Mouse (Mus musculus): ENCODE results near the gene Bnc2. TPM values are rescaled to one million over a fixed set of nuclear protein-coding genes. Genes with fewer than 3 reads are reported as not detected.

Bnc2 gene
- polyA plus RNA-seq, 1 experiment, result 0.88 TPM

DNA sequence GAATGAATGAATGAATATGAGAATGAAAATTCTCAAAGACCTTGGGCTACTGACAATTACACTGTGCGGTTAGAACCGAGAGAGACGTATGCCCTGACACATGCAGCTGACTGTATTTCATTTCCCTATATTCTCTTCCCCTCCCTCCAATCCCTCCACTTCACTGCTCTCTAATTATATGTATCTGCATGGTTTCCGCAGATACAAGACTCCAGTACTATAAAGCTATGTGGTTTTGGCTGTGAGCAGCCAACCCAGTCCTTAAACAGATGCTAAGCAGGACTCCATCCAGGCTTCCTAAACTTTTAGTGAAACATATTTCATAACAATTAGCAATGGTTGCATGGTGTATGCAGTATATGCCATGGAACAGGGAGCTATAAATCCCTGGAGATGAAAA lies 344.6 kb downstream of the Bnc2 start:
- Histone ChIP-seq H3K4me1 (ENCODE audit: control insufficient read depth, insufficient read depth, insufficient read length) (no peaks in the 10 kb centered on the region), H3K4me3 (ENCODE audit: extremely low read depth, insufficient read depth, insufficient read length) (no peak overlapping the region), H3K27me3 (ENCODE audit: control insufficient read depth, insufficient read depth, low read length) (no peaks in the 10 kb centered on the region), H3K36me3 (ENCODE audit: control insufficient read depth, insufficient read depth, low read length) (no peaks in the 10 kb centered on the region), H3K27ac (ENCODE audit: insufficient read depth, low read length) (no peak overlapping the region)
- WGBS, result 91% methylated on average over 4 of the region's 4 CpGs
- TF ChIP-seq CTCF (IDR thresholded peaks at IDR 0.05; ENCODE audit: extremely low read depth, insufficient read depth, insufficient read length, insufficient replicate concordance) (no peak), POLR2A (IDR thresholded peaks at IDR 0.05; ENCODE audit: low read depth, low read length) (no peak)
- no peak for DNase-seq (ENCODE audit: low read depth in 1 of 2, low spot score in 2 of 2)

DNA sequence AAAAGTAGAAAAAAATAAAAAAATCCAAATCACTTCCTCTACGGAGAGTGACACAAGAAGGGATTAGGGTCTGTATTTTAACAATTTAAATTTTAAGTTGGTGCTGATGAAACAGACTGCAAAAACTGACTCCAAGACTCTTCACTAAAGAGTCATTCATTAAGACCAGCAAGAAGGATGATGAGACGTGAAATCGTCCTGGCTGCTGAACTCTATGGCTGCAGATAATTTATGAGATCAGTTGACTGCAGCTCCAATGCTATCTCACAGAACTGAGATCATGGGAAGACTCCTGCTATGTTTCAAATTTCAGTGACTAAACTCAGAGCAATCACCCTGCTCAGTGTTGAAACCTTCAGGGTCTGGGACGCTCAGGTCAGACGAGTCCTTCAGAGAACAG lies 345.4 kb downstream of the Bnc2 start:
- H3K4me3 ChIP-seq (ENCODE audit: extremely low read depth, insufficient read depth, insufficient read length), result no peak overlapping the region
- no peaks in the 10 kb centered on the region for H3K36me3 ChIP-seq (ENCODE audit: control insufficient read depth, insufficient read depth, low read length)
- no peaks in the 10 kb centered on the region for H3K4me1 ChIP-seq (ENCODE audit: control insufficient read depth, insufficient read depth, insufficient read length)
- H3K27ac ChIP-seq (ENCODE audit: insufficient read depth, low read length), result no peak overlapping the region
- no peak for DNase-seq (ENCODE audit: low read depth in 1 of 2, low spot score in 2 of 2)
- 86% methylated on average over 5 of the region's 5 CpGs for WGBS
- TF ChIP-seq POLR2A (IDR thresholded peaks at IDR 0.05; ENCODE audit: low read depth, low read length), result no peak
- no peak for TF ChIP-seq CTCF (IDR thresholded peaks at IDR 0.05; ENCODE audit: extremely low read depth, insufficient read depth, insufficient read length, insufficient replicate concordance)
- H3K27me3 ChIP-seq (ENCODE audit: control insufficient read depth, insufficient read depth, low read length), result no peaks in the 10 kb centered on the region

DNA sequence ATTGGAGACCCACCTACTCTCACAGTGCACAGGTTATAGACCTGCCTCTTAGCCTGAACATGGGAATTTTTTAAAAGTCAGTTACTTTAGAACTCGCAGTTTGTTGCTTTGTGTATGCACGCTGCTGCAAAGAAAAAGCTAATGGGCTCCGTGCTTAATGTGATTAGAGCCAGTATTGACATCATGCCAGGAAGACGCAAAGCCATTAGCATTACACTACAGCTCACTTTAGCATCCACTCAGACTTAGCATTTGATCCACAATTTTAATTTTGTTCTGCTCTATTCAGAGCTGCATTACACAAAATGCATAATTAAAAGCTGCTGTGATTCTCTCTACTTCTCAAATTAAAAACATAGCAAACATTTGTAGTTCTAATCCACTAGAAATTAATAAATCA lies 350.7 kb downstream of the Bnc2 start:
- no peaks in the 10 kb centered on the region for H3K36me3 ChIP-seq (ENCODE audit: control insufficient read depth, insufficient read depth, low read length)
- WGBS, result 85% methylated on average over 4 of the region's 4 CpGs
- H3K27me3 ChIP-seq (ENCODE audit: control insufficient read depth, insufficient read depth, low read length), result no peaks in the 10 kb centered on the region
- H3K4me1 ChIP-seq (ENCODE audit: control insufficient read depth, insufficient read depth, insufficient read length), result no peaks in the 10 kb centered on the region
- no peak overlapping the region for H3K4me3 ChIP-seq (ENCODE audit: extremely low read depth, insufficient read depth, insufficient read length)
- no peak for DNase-seq (ENCODE audit: low read depth in 1 of 2, low spot score in 2 of 2)
- TF ChIP-seq POLR2A (IDR thresholded peaks at IDR 0.05; ENCODE audit: low read depth, low read length), result no peak
- TF ChIP-seq CTCF (IDR thresholded peaks at IDR 0.05; ENCODE audit: extremely low read depth, insufficient read depth, insufficient read length, insufficient replicate concordance), result no peak
- H3K27ac ChIP-seq (ENCODE audit: insufficient read depth, low read length), result no peak overlapping the region

DNA sequence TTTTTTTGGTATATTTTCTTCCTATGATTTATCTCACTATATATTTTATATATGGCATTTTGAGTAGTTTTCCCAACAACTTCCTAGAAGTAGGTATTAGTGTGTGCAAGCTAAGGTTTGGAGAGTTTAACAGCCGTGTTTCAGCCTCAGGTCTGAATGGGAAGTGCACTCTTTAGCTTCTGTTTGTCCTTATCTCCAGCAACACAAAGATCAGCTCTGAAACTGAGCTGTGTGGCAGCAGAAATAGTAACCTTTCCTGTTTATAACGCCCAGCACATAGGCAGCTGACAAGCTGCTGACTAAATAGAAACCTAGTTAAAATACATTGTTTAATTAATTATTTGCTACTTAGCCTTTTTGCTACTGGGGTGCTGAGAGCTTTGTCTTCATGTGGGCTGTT lies 353.5 kb downstream of the Bnc2 start:
- no peaks in the 10 kb centered on the region for H3K36me3 ChIP-seq (ENCODE audit: control insufficient read depth, insufficient read depth, low read length)
- no peak overlapping the region for H3K4me3 ChIP-seq (ENCODE audit: extremely low read depth, insufficient read depth, insufficient read length)
- no peak for DNase-seq (ENCODE audit: low read depth in 1 of 2, low spot score in 2 of 2)
- 43% methylated on average over 2 of the region's 2 CpGs for WGBS
- H3K27me3 ChIP-seq (ENCODE audit: control insufficient read depth, insufficient read depth, low read length), result no peaks in the 10 kb centered on the region
- no peaks in the 10 kb centered on the region for H3K4me1 ChIP-seq (ENCODE audit: control insufficient read depth, insufficient read depth, insufficient read length)
- TF ChIP-seq CTCF (IDR thresholded peaks at IDR 0.05; ENCODE audit: extremely low read depth, insufficient read depth, insufficient read length, insufficient replicate concordance) (no peak), POLR2A (IDR thresholded peaks at IDR 0.05; ENCODE audit: low read depth, low read length) (no peak)
- no peak overlapping the region for H3K27ac ChIP-seq (ENCODE audit: insufficient read depth, low read length)

DNA sequence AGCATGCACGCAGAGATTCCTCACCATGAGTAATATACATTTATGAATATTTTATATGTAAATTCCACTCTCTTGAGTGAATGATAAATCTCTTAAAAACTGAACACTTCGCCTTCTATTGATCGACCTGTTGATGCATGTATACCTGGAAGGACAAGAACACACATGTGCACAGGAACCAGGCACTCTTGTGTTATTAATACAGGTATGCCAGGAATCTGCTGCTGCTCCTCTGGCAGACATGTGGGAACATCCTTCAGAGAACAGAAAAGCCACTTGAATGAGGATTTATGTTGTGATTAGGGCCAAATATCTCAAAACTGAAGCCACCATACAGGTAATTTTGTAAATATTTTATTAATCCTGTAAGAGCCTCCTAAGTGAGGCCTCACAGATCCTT lies 357.7 kb downstream of the Bnc2 start:
- TF ChIP-seq CTCF (IDR thresholded peaks at IDR 0.05; ENCODE audit: extremely low read depth, insufficient read depth, insufficient read length, insufficient replicate concordance), result no peak
- no peak for TF ChIP-seq POLR2A (IDR thresholded peaks at IDR 0.05; ENCODE audit: low read depth, low read length)
- 89% methylated on average over 3 of the region's 3 CpGs for WGBS
- no peaks in the 10 kb centered on the region for H3K36me3 ChIP-seq (ENCODE audit: control insufficient read depth, insufficient read depth, low read length)

DNA sequence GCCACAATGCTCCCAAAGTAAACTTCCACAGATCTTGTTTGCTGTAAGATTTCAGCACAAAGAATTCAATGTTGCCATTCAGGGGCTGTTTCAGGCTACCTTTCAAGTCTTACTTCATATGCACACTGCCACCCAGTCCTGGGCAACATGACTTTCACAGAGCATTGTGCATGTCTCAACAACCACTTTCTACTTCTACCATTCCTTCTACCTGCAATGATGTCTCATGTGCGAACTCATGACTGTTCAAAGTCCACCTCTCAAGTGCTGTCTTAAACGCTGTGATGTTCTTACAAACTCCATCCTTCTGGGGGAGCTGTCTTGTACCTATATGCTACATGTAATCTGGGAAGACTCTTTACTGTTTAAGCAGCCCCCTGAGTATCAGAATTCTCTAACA lies 363.7 kb downstream of the Bnc2 start:
- WGBS, result 85% methylated on average over 2 of the region's 2 CpGs
- Histone ChIP-seq H3K36me3 (ENCODE audit: control insufficient read depth, insufficient read depth, low read length) (no peaks in the 10 kb centered on the region), H3K4me3 (ENCODE audit: extremely low read depth, insufficient read depth, insufficient read length) (no peak overlapping the region), H3K27ac (ENCODE audit: insufficient read depth, low read length) (no peak overlapping the region), H3K4me1 (ENCODE audit: control insufficient read depth, insufficient read depth, insufficient read length) (no peaks in the 10 kb centered on the region), H3K27me3 (ENCODE audit: control insufficient read depth, insufficient read depth, low read length) (no peaks in the 10 kb centered on the region)
- no peak for DNase-seq (ENCODE audit: low read depth in 1 of 2, low spot score in 2 of 2)
- TF ChIP-seq POLR2A (IDR thresholded peaks at IDR 0.05; ENCODE audit: low read depth, low read length) (no peak), CTCF (IDR thresholded peaks at IDR 0.05; ENCODE audit: extremely low read depth, insufficient read depth, insufficient read length, insufficient replicate concordance) (no peak)

More for the DNA sequence above, 357.7 kb downstream of the Bnc2 start:
- DNase-seq (ENCODE audit: low read depth in 1 of 2, low spot score in 2 of 2), result no peak
- H3K4me1 ChIP-seq (ENCODE audit: control insufficient read depth, insufficient read depth, insufficient read length), result no peaks in the 10 kb centered on the region
- H3K27ac ChIP-seq (ENCODE audit: insufficient read depth, low read length), result no peak overlapping the region
- no peaks in the 10 kb centered on the region for H3K27me3 ChIP-seq (ENCODE audit: control insufficient read depth, insufficient read depth, low read length)
- H3K4me3 ChIP-seq (ENCODE audit: extremely low read depth, insufficient read depth, insufficient read length), result no peak overlapping the region

DNA sequence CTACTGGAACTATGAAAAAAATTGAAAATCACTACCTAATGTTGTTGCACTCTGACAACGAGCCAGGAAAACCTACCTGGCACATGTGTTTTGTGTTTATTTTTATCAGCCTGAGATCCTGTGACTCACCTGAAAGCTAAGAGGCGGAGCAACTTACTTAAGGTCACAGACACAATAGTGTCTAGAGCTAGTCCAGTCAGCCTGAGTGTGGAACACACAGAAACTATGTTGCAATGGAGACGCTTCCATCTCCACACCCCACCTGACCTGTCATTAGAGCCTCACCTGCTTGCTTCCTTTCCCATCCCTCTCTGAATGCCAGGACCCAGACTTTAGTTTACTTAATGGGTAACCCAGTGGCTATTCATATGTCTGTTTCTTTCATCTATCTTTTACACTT lies 364.2 kb downstream of the Bnc2 start:
- Histone ChIP-seq H3K36me3 (ENCODE audit: control insufficient read depth, insufficient read depth, low read length) (no peaks in the 10 kb centered on the region), H3K27ac (ENCODE audit: insufficient read depth, low read length) (no peak overlapping the region), H3K4me3 (ENCODE audit: extremely low read depth, insufficient read depth, insufficient read length) (no peak overlapping the region), H3K4me1 (ENCODE audit: control insufficient read depth, insufficient read depth, insufficient read length) (no peaks in the 10 kb centered on the region), H3K27me3 (ENCODE audit: control insufficient read depth, insufficient read depth, low read length) (no peaks in the 10 kb centered on the region)
- WGBS, result 89% methylated on average over 3 of the region's 3 CpGs
- TF ChIP-seq POLR2A (IDR thresholded peaks at IDR 0.05; ENCODE audit: low read depth, low read length), result no peak
- TF ChIP-seq CTCF (IDR thresholded peaks at IDR 0.05; ENCODE audit: extremely low read depth, insufficient read depth, insufficient read length, insufficient replicate concordance), result no peak
- DNase-seq (ENCODE audit: low read depth in 1 of 2, low spot score in 2 of 2), result no peak
